Mouse (Mus musculus) MEL (cell line): ENCODE results near the gene Ier2. TPM values are rescaled to one million over a fixed set of nuclear protein-coding genes. Genes with fewer than 3 reads are reported as not detected.
A peak's percentile ranks its signal among the peaks of the same experiment; 100 is the strongest.

Source experiments
- DNase-seq: peaks from one replicate; pipeline ENCODE4 v3.0.0; 2011; ENCODE audit warnings: low read depth, low spot score
- H3K27ac ChIP-seq: 2 replicates; pipeline ENCODE4 v1.5.1; 2012; ENCODE audit warnings: low read depth, mild to moderate bottlenecking, control low read depth, low read length, moderate library complexity; ENCODE audit not compliant: control insufficient read depth
- H3K27me3 ChIP-seq, 2 experiments: fragments of 150-350 bp in 1 of 2; sonication (generic) in 1 of 2; 2 replicates each; pipeline ENCODE4 v1.6.1; 2012; ENCODE audit warnings: low read length in 2 of 2, mild to moderate bottlenecking in 2 of 2, improper control_type of control experiment in 1 of 2, moderate library complexity in 1 of 2; ENCODE audit not compliant: insufficient read depth in 2 of 2, control insufficient read depth in 1 of 2
- H3K36me3 ChIP-seq, 2 experiments: 2 replicates each; pipeline ENCODE4 v1.6.1; 2012 to 2014; ENCODE audit warnings: low read length in 2 of 2, improper control_type of control experiment in 1 of 2, inconsistent platforms in 1 of 2, mild to moderate bottlenecking in 1 of 2; ENCODE audit not compliant: insufficient read depth in 2 of 2, control insufficient read depth in 1 of 2
- H3K4me1 ChIP-seq, 2 experiments: fragments of 150-350 bp in 1 of 2; sonication (generic) in 1 of 2; 2 replicates each; pipeline ENCODE4 v1.6.1; 2012; ENCODE audit warnings: low read length in 2 of 2, improper control_type of control experiment in 1 of 2, mild to moderate bottlenecking in 1 of 2; ENCODE audit not compliant: insufficient read depth in 2 of 2, control insufficient read depth in 1 of 2
- H3K4me3 ChIP-seq, 2 experiments: fragments of 150-350 bp in 1 of 2; sonication (generic) in 1 of 2; 2 replicates each; pipeline ENCODE4 v1.5.1; 2012; ENCODE audit warnings: low read depth in 2 of 2, low read length in 2 of 2, mild to moderate bottlenecking in 2 of 2, moderate library complexity in 2 of 2, control low read depth in 1 of 2, improper control_type of control experiment in 1 of 2; ENCODE audit not compliant: control insufficient read depth in 1 of 2, insufficient read depth in 1 of 2
- H3K79me2 ChIP-seq: 2 replicates; pipeline ENCODE4 v1.6.1; 2012; ENCODE audit warnings: mild to moderate bottlenecking, low read length, moderate library complexity; ENCODE audit not compliant: control insufficient read depth, poor library complexity, insufficient read depth
- H3K9ac ChIP-seq: 2 replicates; pipeline ENCODE4 v1.6.1; 2012; ENCODE audit warnings: low read depth, mild to moderate bottlenecking, control low read depth, low read length, moderate library complexity; ENCODE audit not compliant: control insufficient read depth, poor library complexity, severe bottlenecking
- H3K9me3 ChIP-seq: fragments of 150-350 bp; sonication (generic); replicated peaks from 2 replicates; pipeline ENCODE4 v1.6.1; 2012; ENCODE audit warnings: mild to moderate bottlenecking, low read length, improper control_type of control experiment, moderate library complexity; ENCODE audit not compliant: insufficient read depth
- CTCF ChIP-seq, 3 experiments: IDR thresholded peaks in 2 of 3; conservative IDR thresholded peaks in 1 of 3; 2 replicates each; pipeline ENCODE4 v1.5.1; 2011 to 2012; ENCODE audit warnings: low read length in 3 of 3, low read depth in 2 of 3, mild to moderate bottlenecking in 2 of 3, improper control_type of control experiment in 1 of 3, inconsistent platforms in 1 of 3, mixed read lengths in 1 of 3, moderate library complexity in 1 of 3; ENCODE audit not compliant: control insufficient read depth in 1 of 3, insufficient read depth in 1 of 3, poor library complexity in 1 of 3, severe bottlenecking in 1 of 3
- E2F4 ChIP-seq: IDR thresholded peaks from 2 replicates; pipeline ENCODE4 v1.6.1; 2011; ENCODE audit warnings: low read depth, low read length, improper control_type of control experiment, borderline replicate concordance
- GATA1 ChIP-seq: IDR thresholded peaks from 2 replicates; pipeline ENCODE4 v1.6.1; 2011; ENCODE audit warnings: low read depth, low read length, improper control_type of control experiment
- HCFC1 ChIP-seq: IDR thresholded peaks from 2 replicates; pipeline ENCODE4 v1.6.1; 2012; ENCODE audit warnings: low read depth, mild to moderate bottlenecking, inconsistent platforms, low read length, improper control_type of control experiment, moderate library complexity
- JUND ChIP-seq: IDR thresholded peaks from 2 replicates; pipeline ENCODE4 v1.6.1; 2011; ENCODE audit warnings: low read depth, mild to moderate bottlenecking, improper control_type of control experiment, low read length
- KAT2A ChIP-seq: conservative IDR thresholded peaks from 2 replicates; pipeline ENCODE4 v1.6.1; 2012; ENCODE audit warnings: low read depth, low read length, improper control_type of control experiment, inconsistent platforms
- MAFK ChIP-seq: IDR thresholded peaks from 2 replicates; pipeline ENCODE4 v1.6.1; 2011; ENCODE audit warnings: low read depth, mild to moderate bottlenecking, low read length, improper control_type of control experiment, borderline replicate concordance
- MAZ ChIP-seq: IDR thresholded peaks from 2 replicates; pipeline ENCODE4 v1.6.1; 2012; ENCODE audit warnings: low read depth, mild to moderate bottlenecking, inconsistent platforms, low read length, improper control_type of control experiment
- MEF2A ChIP-seq: IDR thresholded peaks from 2 replicates; pipeline ENCODE4 v1.6.1; 2014; ENCODE audit warnings: low read depth, mild to moderate bottlenecking, inconsistent platforms, low read length, improper control_type of control experiment; ENCODE audit not compliant: poor library complexity, insufficient replicate concordance, severe bottlenecking; ENCODE audit errors: extremely low read depth
- MYC ChIP-seq: IDR thresholded peaks from 2 replicates; pipeline ENCODE4 v1.6.1; 2011; ENCODE audit warnings: low read depth, mild to moderate bottlenecking, low read length, improper control_type of control experiment, moderate library complexity
- POLR2A ChIP-seq, 2 experiments: IDR thresholded peaks; 2 replicates each; pipeline ENCODE4 v1.6.1; 2011 to 2012; ENCODE audit warnings: low read length in 2 of 2, mild to moderate bottlenecking in 2 of 2, control low read depth in 1 of 2, improper control_type of control experiment in 1 of 2, low read depth in 1 of 2, moderate library complexity in 1 of 2; ENCODE audit not compliant: control insufficient read depth in 1 of 2, insufficient read depth in 1 of 2, poor library complexity in 1 of 2
- POLR2AphosphoS5 ChIP-seq: IDR thresholded peaks from 2 replicates; pipeline ENCODE4 v1.6.1; 2012; ENCODE audit warnings: low read depth, borderline replicate concordance, mild to moderate bottlenecking, inconsistent platforms, low read length, moderate library complexity, mixed read lengths
- RAD21 ChIP-seq: IDR thresholded peaks from 2 replicates; pipeline ENCODE4 v1.6.1; 2011; ENCODE audit warnings: mild to moderate bottlenecking, low read depth, low read length, improper control_type of control experiment
- RCOR1 ChIP-seq: IDR thresholded peaks from 2 replicates; pipeline ENCODE4 v1.6.1; 2012; ENCODE audit warnings: low read depth, mild to moderate bottlenecking, inconsistent platforms, low read length, improper control_type of control experiment
- SIN3A ChIP-seq: IDR thresholded peaks from 2 replicates; pipeline ENCODE4 v1.6.1; 2012; ENCODE audit warnings: low read length, improper control_type of control experiment, inconsistent platforms
- SMC3 ChIP-seq: IDR thresholded peaks from 2 replicates; pipeline ENCODE4 v1.6.1; 2011; ENCODE audit warnings: low read depth, low read length, improper control_type of control experiment
- TBP ChIP-seq: IDR thresholded peaks from 2 replicates; pipeline ENCODE4 v1.8.0; 2011; ENCODE audit warnings: low read depth, low read length, improper control_type of control experiment
- UBTF ChIP-seq: IDR thresholded peaks from 2 replicates; pipeline ENCODE4 v1.6.1; 2012; ENCODE audit warnings: low read depth, mild to moderate bottlenecking, inconsistent platforms, low read length, improper control_type of control experiment, moderate library complexity, borderline replicate concordance; ENCODE audit not compliant: insufficient read depth
- ZKSCAN1 ChIP-seq: IDR thresholded peaks from 2 replicates; pipeline ENCODE4 v1.6.1; 2012; ENCODE audit warnings: low read depth, mild to moderate bottlenecking, inconsistent platforms, low read length, improper control_type of control experiment, moderate library complexity
- ZMIZ1 ChIP-seq: IDR thresholded peaks from 2 replicates; pipeline ENCODE4 v1.6.1; 2012; ENCODE audit warnings: low read depth, mild to moderate bottlenecking, inconsistent platforms, low read length, improper control_type of control experiment, moderate library complexity
- ZNF384 ChIP-seq: IDR thresholded peaks from 2 replicates; pipeline ENCODE4 v1.6.1; 2012; ENCODE audit warnings: low read depth, mild to moderate bottlenecking, inconsistent platforms, low read length, improper control_type of control experiment
- polyA plus RNA-seq, 2 experiments: library from polyadenylated mRNA; stranded (reverse) in 1 of 2; unstranded in 1 of 2; fragments of >175 nt in 1 of 2; fragments of >200 nt in 1 of 2; gene quantifications; 2 replicates each; pipeline versions ENCODE4 v1.2.1 to v1.2.4; 2012; ENCODE audit warnings: low replicate concordance in 2 of 2, low read depth in 1 of 2; ENCODE audit not compliant: insufficient read length in 2 of 2, insufficient read depth in 1 of 2, missing spikeins in 1 of 2
- total RNA-seq: library from RNA; depleted of rRNA; stranded (reverse); fragments of 300-350 nt; gene quantifications from 2 replicates; pipeline ENCODE4 v1.2.3, GENCODE M21; 2012

The Ier2 gene
- total and polyA plus RNA-seq, 3 experiments, result 22.5 to 258 (median 37.7) TPM

- no peak for DNase-seq
- H3K9me3 ChIP-seq, result no peaks in the 10 kb centered on the region
- H3K79me2 ChIP-seq, result peaks cover 4% of the 10 kb centered on the region
- no peaks in the 10 kb centered on the region for H3K27me3 ChIP-seq
- TF ChIP-seq RCOR1 (no peak), KAT2A (no peak), E2F4 (no peak), MEF2A (no peak), MAZ (no peak), SIN3A (no peak), GATA1 (no peak), SMC3 (no peak), MAFK (no peak), MYC (no peak), UBTF (no peak), ZKSCAN1 (no peak), ZMIZ1 (no peak), JUND (no peak)
- peaks cover 5 to 27% of the 10 kb centered on the region in 2 experiments for H3K4me1 ChIP-seq
- H3K9ac ChIP-seq, result peak overlapping the region; percentile 61; the same call in 1 of the 2 replicates
- H3K36me3 ChIP-seq, result peaks cover 0 to 21% of the 10 kb centered on the region in 2 experiments; a peak in 2 of 4 replicates
- H3K27ac ChIP-seq, result no peak overlapping the region
- H3K4me3 ChIP-seq, result no peak overlapping the region
These were observed 7.1 kb downstream of the Ier2 start for GRCm38 (mm10) chr8:84655336-84656190.

- H3K79me2 ChIP-seq, result peaks cover 1% of the 10 kb centered on the region; the same call in 1 of the 2 replicates
- H3K27me3 ChIP-seq, result no peaks in the 10 kb centered on the region
- no peaks in the 10 kb centered on the region for H3K9me3 ChIP-seq
- TF ChIP-seq RCOR1, result no peak
- TF ChIP-seq SMC3, result peak; percentile 51
- TF ChIP-seq POLR2AphosphoS5, result no peak
- no peak for TF ChIP-seq ZMIZ1
- no peak for TF ChIP-seq POLR2A (IDR thresholded peaks at IDR 0.05; ENCODE audit: control insufficient read depth in 1 of 2, insufficient read depth in 1 of 2, low read depth in 1 of 2, low read length in 2 of 2, poor library complexity in 1 of 2)
- no peak for TF ChIP-seq ZNF384
- TF ChIP-seq CTCF (IDR thresholded peaks at IDR 0.05 in 2 of 3, conservative IDR thresholded peaks at IDR 0.05 in 1 of 3; ENCODE audit: control insufficient read depth in 1 of 3, insufficient read depth in 1 of 3, low read depth in 2 of 3, low read length in 3 of 3, poor library complexity in 1 of 3, severe bottlenecking in 1 of 3), result peak; percentile 48 to 66 (median 60)
- TF ChIP-seq RAD21, result peak; percentile 8
- no peak for TF ChIP-seq TBP
- no peak for TF ChIP-seq JUND
- TF ChIP-seq MAFK, result no peak
- no peak for TF ChIP-seq HCFC1
- TF ChIP-seq, all 39 proteins: peak for 3
- H3K36me3 ChIP-seq, result peaks cover 0 to 19% of the 10 kb centered on the region in 2 experiments; a peak in 2 of 4 replicates
- DNase-seq, result peak; percentile 58
- H3K4me1 ChIP-seq, result peaks cover 5 to 21% of the 10 kb centered on the region in 2 experiments
- no peak overlapping the region for H3K27ac ChIP-seq
- H3K4me3 ChIP-seq, result no peak overlapping the region
- H3K9ac ChIP-seq, result no peak overlapping the region
These were observed 8.1 kb downstream of the Ier2 start for GRCm38 (mm10) chr8:84654597-84654996.
